Mouse (Mus musculus): Measurements from ENCODE around the gene Gpr26.

Gene Gpr26

GRCm38 (mm10) chr7:132025591-132025990 is 59.3 kb downstream of the Gpr26 start:
- DNase-seq (ENCODE audit: low spot score in 2 of 2) = no peak

GRCm38 (mm10) chr7:132026671-132027070 is 60.4 kb downstream of the Gpr26 start:
- no peak for DNase-seq (ENCODE audit: low spot score in 2 of 2)

- no peak for DNase-seq (ENCODE audit: low spot score in 2 of 2)
Measured at GRCm38 (mm10) chr7:132031940-132032531, 65.8 kb downstream of the Gpr26 start.

All from spleen, postnatal 14 days (tissue).